Mouse (Mus musculus): ENCODE data around the gene Fam19a5.

- no peak for TF ChIP-seq CTCF (IDR thresholded peaks at IDR 0.05; ENCODE audit: extremely low read depth, insufficient read length, insufficient replicate concordance, low read depth, low read length)
- no peak for TF ChIP-seq POLR2A (IDR thresholded peaks at IDR 0.05; ENCODE audit: low read depth, low read length)
Observed at GRCm38 (mm10) chr15:87654551-87654950, 110.5 kb downstream of the Fam19a5 start.
